Mouse (Mus musculus): ENCODE results near the gene Ciart.

DNA sequence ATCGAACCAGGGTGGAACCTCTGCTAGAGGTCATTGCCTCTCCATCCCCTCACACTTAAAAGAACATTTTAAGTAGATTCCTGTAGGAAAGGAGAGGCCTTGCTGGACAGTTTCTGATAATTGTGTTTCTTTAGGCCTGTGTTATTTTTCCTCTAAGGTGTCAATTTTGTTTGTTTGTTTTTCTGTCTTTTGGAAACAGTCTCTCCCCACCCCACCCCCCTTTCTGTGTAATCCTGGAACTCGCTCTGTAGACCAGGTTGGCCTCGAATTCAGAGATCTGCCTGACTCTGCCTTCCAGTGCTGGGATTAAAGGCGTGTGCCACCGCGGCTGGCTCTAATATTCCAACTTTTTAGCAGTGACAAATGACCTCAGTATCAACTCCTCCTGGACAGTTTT, 46.2 kb upstream of the Ciart start:
- TF ChIP-seq CTCF (IDR thresholded peaks at IDR 0.05; ENCODE audit: low read depth) (no peak), EP300 (IDR thresholded peaks at IDR 0.05; ENCODE audit: low read depth) (no peak)
